In genomic region chr9:44318826-44319095, GRCm38 (mm10) we compare ENCODE assay signal across 9 mouse cellular contexts. TPM values are rescaled to one million over a fixed set of nuclear protein-coding genes. Genes with fewer than 3 reads are reported as not detected.
DNase-seq lines count a peak whose midpoint lies in the region; ATAC-seq and TF ChIP-seq lines count a peak whose summit lies in the region.
"Had no signal": no experiment of that assay in that cellular context is flagged by ENCODE, and none has a peak within 500 bp of the region (broad histone marks: within the 10 kb centered on the region; RNA-seq: fewer than 3 reads in every experiment).

No protein-coding gene starts in this region.

- peak overlapping the region; percentile 95 for H3K4me3 ChIP-seq in heart, embryonic 10.5 days
- peak overlapping the region; percentile 94 for H3K4me3 ChIP-seq in bone marrow macrophage, adult 2 months (ENCODE audit: insufficient read depth, low read length)
- H3K4me3 ChIP-seq in hindbrain, postnatal 0 days (ENCODE audit: low read length) = peak overlapping the region; percentile 96
- H3K4me3 ChIP-seq in liver, embryonic 16.5 days (ENCODE audit: low read depth, low read length) = peak overlapping the region; percentile 97

- H3K27ac ChIP-seq in heart, embryonic 10.5 days = peak overlapping the region; percentile 49; the same call in 1 of the 2 replicates
- H3K27ac ChIP-seq in bone marrow macrophage, adult 2 months (ENCODE audit: insufficient read depth, low read depth, low read length) = peak overlapping the region; percentile 74
- H3K27ac ChIP-seq in hindbrain, postnatal 0 days = no peak overlapping the region
- peak overlapping the region; percentile 87 for H3K27ac ChIP-seq in liver, embryonic 16.5 days (ENCODE audit: low read length)

- H3K27me3 ChIP-seq in heart, embryonic 10.5 days (ENCODE audit: insufficient read depth, poor library complexity, severe bottlenecking) = no peaks in the 10 kb centered on the region
- no peaks in the 10 kb centered on the region for H3K27me3 ChIP-seq in hindbrain, postnatal 0 days (ENCODE audit: insufficient read depth, low read length)
- H3K27me3 ChIP-seq in liver, embryonic 16.5 days (ENCODE audit: control insufficient read depth, insufficient read depth, low read depth, low read length) = no peaks in the 10 kb centered on the region

- no peak for TF ChIP-seq POLR2A in bone marrow macrophage, adult 2 months (IDR thresholded peaks at IDR 0.05; ENCODE audit: borderline replicate concordance, low read depth, low read length)

- no peak for ATAC-seq in hindbrain, postnatal 0 days
- no peak for ATAC-seq in liver, embryonic 16.5 days (ENCODE audit: low read depth)

- peaks cover 40% of the 10 kb centered on the region for H3K4me1 ChIP-seq in heart, embryonic 10.5 days
- peaks cover 30% of the 10 kb centered on the region for H3K4me1 ChIP-seq in bone marrow macrophage, adult 2 months (ENCODE audit: control insufficient read depth, insufficient read depth, low read length)
- peaks cover 18% of the 10 kb centered on the region for H3K4me1 ChIP-seq in hindbrain, postnatal 0 days (ENCODE audit: insufficient read depth, low read length)
- peaks cover 30% of the 10 kb centered on the region for H3K4me1 ChIP-seq in liver, embryonic 16.5 days (ENCODE audit: control insufficient read depth, low read depth, low read length)

- peak overlapping the region; percentile 87 for H3K9ac ChIP-seq in hindbrain, postnatal 0 days (replicated peaks; ENCODE audit: low read length)
- peak overlapping the region; percentile 98 for H3K9ac ChIP-seq in liver, embryonic 16.5 days (ENCODE audit: low read depth, low read length)

- DNase-seq in heart, embryonic 10.5 days (ENCODE audit: low spot score) = no peak
- no peak for DNase-seq in heart, postnatal 4 days
- no peak for DNase-seq in hindbrain, postnatal 0 days (ENCODE audit: low spot score)
- DNase-seq in gastrocnemius, postnatal 36 days = no peak
- no peak for DNase-seq in cerebellum, adult 11 months
- no peak for DNase-seq in frontal cortex, postnatal 10 days (ENCODE audit: low spot score in 2 of 2)
- DNase-seq: cerebellum, postnatal 25 days had no signal

- H3K4me2 ChIP-seq in hindbrain, postnatal 0 days (ENCODE audit: low read depth, low read length) = peak overlapping the region; percentile 88
- H3K4me2 ChIP-seq in liver, embryonic 16.5 days (ENCODE audit: low read depth, low read length) = peak overlapping the region; percentile 85

- TF ChIP-seq CTCF in bone marrow macrophage, adult 2 months (IDR thresholded peaks at IDR 0.05; ENCODE audit: low read depth, low read length) = no peak
- no peak for TF ChIP-seq CTCF in hindbrain, postnatal 0 days (IDR thresholded peaks at IDR 0.05; ENCODE audit: low read depth)

- H3K9me3 ChIP-seq in heart, embryonic 10.5 days = no peaks in the 10 kb centered on the region
- no peaks in the 10 kb centered on the region for H3K9me3 ChIP-seq in hindbrain, postnatal 0 days (ENCODE audit: low read length)
- H3K9me3 ChIP-seq in liver, embryonic 16.5 days (replicated peaks; ENCODE audit: control insufficient read depth, low read length) = no peaks in the 10 kb centered on the region

- intact Hi-C loops in gastrocnemius, postnatal 36 days (cut with DNase I) = no loop called here

- H3K36me3 ChIP-seq in heart, embryonic 10.5 days = peaks cover 34% of the 10 kb centered on the region
- H3K36me3 ChIP-seq in hindbrain, postnatal 0 days (ENCODE audit: insufficient read depth, low read length) = peaks cover 18% of the 10 kb centered on the region
- H3K36me3 ChIP-seq in liver, embryonic 16.5 days (ENCODE audit: control insufficient read depth, insufficient read depth) = peaks cover 31% of the 10 kb centered on the region

- 40% methylated on average over 3 of the region's 3 CpGs for WGBS in heart, embryonic 10.5 days
- WGBS in hindbrain, postnatal 0 days = 30% methylated on average over 3 of the region's 3 CpGs
- WGBS in liver, embryonic 16.5 days (ENCODE audit: insufficient replicate concordance) = 28% methylated on average over 3 of the region's 3 CpGs

RNA-seq across cellular contexts. Expression of gene C2cd2l, which starts 1.3 kb away (rescaled TPM):
- polyA plus RNA-seq in heart, embryonic 10.5 days (2016; fragmentation: Nextera tagmentation; extraction: Ambion mirVana) = 6.9 and 9.5 TPM in 2 replicates
- total RNA-seq in heart, postnatal 4 days (2021) = 10 to 100 TPM; 16.3 to 16.5 TPM
- 19.9 and 24.0 TPM in 2 replicates for polyA plus RNA-seq in bone marrow macrophage, adult 2 months (2012; ENCODE audit: insufficient read depth, insufficient read length, missing spikeins)
- 50.5 and 55.6 TPM in 2 replicates for total RNA-seq in hindbrain, postnatal 0 days (2014; rRNA removed)
- 19.6 and 22.8 TPM in 2 replicates for polyA plus RNA-seq in hindbrain, postnatal 0 days (2015; fragmentation: Nextera tagmentation; extraction: Ambion mirVana)
- polyA plus RNA-seq in liver, embryonic 16.5 days (2015; fragmentation: Nextera tagmentation; extraction: Ambion mirVana) = 7.8 and 9.1 TPM in 2 replicates
- total RNA-seq in gastrocnemius, postnatal 36 days (2021) = 10 to 100 TPM; 12.8 to 14.2 TPM

RNA-seq across cellular contexts. Expression of gene Dpagt1, which starts 7.1 kb away (rescaled TPM):
- polyA plus RNA-seq in heart, embryonic 10.5 days (2016; fragmentation: Nextera tagmentation; extraction: Ambion mirVana) = 35.2 and 36.6 TPM in 2 replicates
- total RNA-seq in heart, postnatal 4 days (2021) = 10 to 100 TPM; 24.1 to 25.0 TPM
- polyA plus RNA-seq in bone marrow macrophage, adult 2 months (2012; ENCODE audit: insufficient read depth, insufficient read length, missing spikeins) = 44.7 and 49.6 TPM in 2 replicates
- total RNA-seq in hindbrain, postnatal 0 days (2014; rRNA removed) = 16.4 and 24.6 TPM in 2 replicates
- polyA plus RNA-seq in hindbrain, postnatal 0 days (2015; fragmentation: Nextera tagmentation; extraction: Ambion mirVana) = 30.9 and 34.9 TPM in 2 replicates
- 17.5 and 20.1 TPM in 2 replicates for polyA plus RNA-seq in liver, embryonic 16.5 days (2015; fragmentation: Nextera tagmentation; extraction: Ambion mirVana)
- total RNA-seq in gastrocnemius, postnatal 36 days (2021) = 10 to 100 TPM; 11.9 to 12.7 TPM

RNA-seq across cellular contexts. Expression of gene Hinfp, which starts 13.3 kb away (rescaled TPM):
- polyA plus RNA-seq in heart, embryonic 10.5 days (2016; fragmentation: Nextera tagmentation; extraction: Ambion mirVana) = 23.5 and 25.0 TPM in 2 replicates
- 10 to 100 TPM; 15.4 to 16.3 TPM for total RNA-seq in heart, postnatal 4 days (2021)
- polyA plus RNA-seq in bone marrow macrophage, adult 2 months (2012; ENCODE audit: insufficient read depth, insufficient read length, missing spikeins) = 23.8 and 28.0 TPM in 2 replicates
- 28.4 and 38.6 TPM in 2 replicates for total RNA-seq in hindbrain, postnatal 0 days (2014; rRNA removed)
- polyA plus RNA-seq in hindbrain, postnatal 0 days (2015; fragmentation: Nextera tagmentation; extraction: Ambion mirVana) = 14.8 and 15.2 TPM in 2 replicates
- 10.1 and 12.6 TPM in 2 replicates for polyA plus RNA-seq in liver, embryonic 16.5 days (2015; fragmentation: Nextera tagmentation; extraction: Ambion mirVana)
- 1 to 10 TPM; 4.9 to 6.0 TPM for total RNA-seq in gastrocnemius, postnatal 36 days (2021)

RNA-seq across cellular contexts. Expression of gene H2afx, which starts 15.7 kb away (rescaled TPM):
- 258 and 270 TPM in 2 replicates for polyA plus RNA-seq in heart, embryonic 10.5 days (2016; fragmentation: Nextera tagmentation; extraction: Ambion mirVana)
- 100 to 1,000 TPM; 157 to 164 TPM for total RNA-seq in heart, postnatal 4 days (2021)
- polyA plus RNA-seq in bone marrow macrophage, adult 2 months (2012; ENCODE audit: insufficient read depth, insufficient read length, missing spikeins) = 43.6 and 57.0 TPM in 2 replicates
- total RNA-seq in hindbrain, postnatal 0 days (2014; rRNA removed) = 272 and 314 TPM in 2 replicates
- polyA plus RNA-seq in hindbrain, postnatal 0 days (2015; fragmentation: Nextera tagmentation; extraction: Ambion mirVana) = 123 and 136 TPM in 2 replicates
- 191 and 216 TPM in 2 replicates for polyA plus RNA-seq in liver, embryonic 16.5 days (2015; fragmentation: Nextera tagmentation; extraction: Ambion mirVana)
- 10 to 100 TPM in 1 of 2 experiments, 1 to 10 TPM in 1; 10.0 to 12.9 TPM for total RNA-seq in gastrocnemius, postnatal 36 days (2021)

RNA-seq across cellular contexts. Expression of gene Hmbs, which starts 25.3 kb away (rescaled TPM):
- 276 and 285 TPM in 2 replicates for polyA plus RNA-seq in heart, embryonic 10.5 days (2016; fragmentation: Nextera tagmentation; extraction: Ambion mirVana)
- total RNA-seq in heart, postnatal 4 days (2021) = 10 to 100 TPM; 54.0 to 60.6 TPM
- 22.4 and 25.8 TPM in 2 replicates for polyA plus RNA-seq in bone marrow macrophage, adult 2 months (2012; ENCODE audit: insufficient read depth, insufficient read length, missing spikeins)
- 38.7 and 38.8 TPM in 2 replicates for total RNA-seq in hindbrain, postnatal 0 days (2014; rRNA removed)
- 64.3 and 67.3 TPM in 2 replicates for polyA plus RNA-seq in hindbrain, postnatal 0 days (2015; fragmentation: Nextera tagmentation; extraction: Ambion mirVana)
- 1,376 and 1,388 TPM in 2 replicates for polyA plus RNA-seq in liver, embryonic 16.5 days (2015; fragmentation: Nextera tagmentation; extraction: Ambion mirVana)
- 10 to 100 TPM; 19.7 to 21.2 TPM for total RNA-seq in gastrocnemius, postnatal 36 days (2021)
